Mouse (Mus musculus) heart, postnatal 10 days (tissue): ENCODE measurements around the gene Tinf2. TPM values are rescaled to one million over a fixed set of nuclear protein-coding genes. Genes with fewer than 3 reads are reported as not detected.

Source experiments
- DNase-seq, 2 experiments: peaks; one replicate each; pipeline ENCODE4 v3.0.0; 2021
- intact Hi-C: fragments of 180-260 bp; cut with DNase I; formaldehyde crosslinking; loops from one replicate; pipeline ENCODE4 v1.15.1; 2025
- total RNA-seq, 2 experiments: library from RNA; stranded (reverse); gene quantifications; 2 replicates each; pipeline ENCODE4 v1.2.3; 2021

Gene Tinf2
- total RNA-seq, result 10 to 100 TPM; 14.2 to 16.5 TPM

- peak; percentile 94 to 96 for DNase-seq
- intact Hi-C loops, result loop anchor here (1.0 to 2.0 kb wide), 2 partner anchors 39 to 62 kb away; no protein-coding TSS in a partner anchor
Observed at GRCm38 (mm10) chr14:55681160-55682117, at the start of gene Tinf2. Gene Tinf2 (minus strand): TSS chr14:55681820.

- intact Hi-C loops, result no loop called here
- DNase-seq, result no peak
Observed at GRCm38 (mm10) chr14:55730531-55731032, 49.0 kb upstream of the Tinf2 start.

- intact Hi-C loops, result no loop called here
- DNase-seq, result no peak
Observed at GRCm38 (mm10) chr14:55730116-55730515, 48.5 kb upstream of the Tinf2 start.

- intact Hi-C loops, result no loop called here
- no peak for DNase-seq
Observed at GRCm38 (mm10) chr14:55727889-55728685, 46.5 kb upstream of the Tinf2 start.

- no peak for DNase-seq
Observed at GRCm38 (mm10) chr14:55726261-55726660, 44.6 kb upstream of the Tinf2 start.

GRCm38 (mm10) chr14:55724411-55724871 is 42.8 kb upstream of the Tinf2 start:
- DNase-seq, result peak; percentile 50 to 51
- intact Hi-C loops, result no loop called here

More at GRCm38 (mm10) chr14:55726261-55726660, 44.6 kb upstream of the Tinf2 start:
- intact Hi-C loops, result no loop called here

- intact Hi-C loops, result loop anchor here (2.0 kb wide), 1 partner anchor 19 kb away; no protein-coding TSS in a partner anchor
- no peak for DNase-seq
Observed at GRCm38 (mm10) chr14:55723433-55723832, 41.8 kb upstream of the Tinf2 start.

- intact Hi-C loops, result loop anchor here (2.0 kb wide), 1 partner anchor 20 kb away; no protein-coding TSS in a partner anchor
Observed at GRCm38 (mm10) chr14:55722438-55722945, 40.9 kb upstream of the Tinf2 start.

GRCm38 (mm10) chr14:55721700-55722437 is 40.2 kb upstream of the Tinf2 start, which contains the start of gene Rabggta:
Gene Rabggta (minus strand): TSS chr14:55722263.
- peak; percentile 92 to 95 for DNase-seq
- intact Hi-C loops, result loop anchor here (2.0 kb wide), 2 partner anchors 21 to 39 kb away; no protein-coding TSS in a partner anchor

More at GRCm38 (mm10) chr14:55722438-55722945, 40.9 kb upstream of the Tinf2 start:
- no peak for DNase-seq

- intact Hi-C loops, result loop anchor here (2.0 kb wide), 1 partner anchor 38 kb away; no protein-coding TSS in a partner anchor
- DNase-seq, result no peak
Observed at GRCm38 (mm10) chr14:55721076-55721475, 39.5 kb upstream of the Tinf2 start.

GRCm38 (mm10) chr14:55720666-55721065 is 39.0 kb upstream of the Tinf2 start:
- intact Hi-C loops, result loop anchor here (2.0 kb wide), 1 partner anchor 38 kb away; no protein-coding TSS in a partner anchor

GRCm38 (mm10) chr14:55719737-55720136 is 38.1 kb upstream of the Tinf2 start:
- intact Hi-C loops, result loop anchor here (2.0 kb wide), 1 partner anchor 37 kb away; no protein-coding TSS in a partner anchor
- no peak for DNase-seq

More at GRCm38 (mm10) chr14:55720666-55721065, 39.0 kb upstream of the Tinf2 start:
- no peak for DNase-seq

GRCm38 (mm10) chr14:55716884-55717283 is 35.3 kb upstream of the Tinf2 start:
- intact Hi-C loops, result no loop called here
- no peak for DNase-seq

GRCm38 (mm10) chr14:55716271-55716670 is 34.7 kb upstream of the Tinf2 start:
- no peak for DNase-seq
- intact Hi-C loops, result no loop called here

- intact Hi-C loops, result no loop called here
Observed at GRCm38 (mm10) chr14:55714893-55715292, 33.3 kb upstream of the Tinf2 start.

GRCm38 (mm10) chr14:55713729-55714122 is 32.1 kb upstream of the Tinf2 start, which contains the start of gene Tgm1:
Gene Tgm1 (minus strand): TSS chr14:55713926.
- intact Hi-C loops, result no loop called here
- no peak for DNase-seq

More at GRCm38 (mm10) chr14:55714893-55715292, 33.3 kb upstream of the Tinf2 start:
- DNase-seq, result no peak

- DNase-seq, result peak; percentile 31 to 41
- intact Hi-C loops, result no loop called here
Observed at GRCm38 (mm10) chr14:55713007-55713728, 31.5 kb upstream of the Tinf2 start.

- DNase-seq, result no peak
- intact Hi-C loops, result no loop called here
Observed at GRCm38 (mm10) chr14:55711786-55712185, 30.2 kb upstream of the Tinf2 start.
